Mouse (Mus musculus): ENCODE measurements at regions not wholly inside any gene's neighbourhood (a gene's known extent, or its start where the extent isn't known, plus 50 kb on each side); places are given as distances from the start of the nearest gene placed in this dataset.

DNA sequence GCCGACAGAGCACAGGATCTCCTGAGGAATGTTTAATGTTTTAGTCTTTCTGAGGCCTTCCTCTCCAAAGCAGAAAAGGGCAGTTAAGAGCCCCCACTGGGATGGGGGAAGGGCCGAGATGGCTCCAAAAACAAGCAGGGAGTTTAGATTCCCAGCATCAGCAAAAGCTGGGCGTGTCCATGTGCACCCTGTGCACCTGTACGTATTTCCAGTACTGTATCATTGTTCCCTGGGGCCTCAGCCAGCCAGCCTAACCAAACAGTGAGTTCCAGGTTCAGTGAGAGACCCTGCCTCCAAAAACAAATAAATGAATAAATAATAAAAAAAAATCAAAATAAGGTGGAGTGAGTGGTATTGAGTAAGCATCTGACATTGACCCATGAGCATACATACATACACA lies 50.8 kb upstream of the Olfm1 start:
- ATAC-seq (ENCODE audit: low FRiP score, low TSS enrichment) = no peak
- H3K36me3 ChIP-seq (ENCODE audit: control insufficient read depth, insufficient read depth, low read length) = no peaks in the 10 kb centered on the region
- no peaks in the 10 kb centered on the region for H3K4me1 ChIP-seq (replicated peaks; ENCODE audit: control insufficient read depth, insufficient read depth)
- 36% methylated on average over 4 of the region's 4 CpGs for WGBS
- H3K9me3 ChIP-seq (ENCODE audit: control insufficient read depth, low read length) = no peaks in the 10 kb centered on the region
- no peak overlapping the region for H3K4me2 ChIP-seq (replicated peaks; ENCODE audit: low read depth)
- H3K9ac ChIP-seq (ENCODE audit: low read length) = no peak overlapping the region
- no peaks in the 10 kb centered on the region for H3K27me3 ChIP-seq (ENCODE audit: control insufficient read depth, insufficient read depth, low read length)
- H3K4me3 ChIP-seq (ENCODE audit: low read depth, low read length) = no peak overlapping the region
- no peak overlapping the region for H3K27ac ChIP-seq (replicated peaks)
- TF ChIP-seq CTCF (IDR thresholded peaks at IDR 0.05; ENCODE audit: low read depth) = no peak
- no peak for TF ChIP-seq EP300 (optimal IDR thresholded peaks at IDR 0.05)
- DNase-seq (ENCODE audit: low spot score) = no peak

DNA sequence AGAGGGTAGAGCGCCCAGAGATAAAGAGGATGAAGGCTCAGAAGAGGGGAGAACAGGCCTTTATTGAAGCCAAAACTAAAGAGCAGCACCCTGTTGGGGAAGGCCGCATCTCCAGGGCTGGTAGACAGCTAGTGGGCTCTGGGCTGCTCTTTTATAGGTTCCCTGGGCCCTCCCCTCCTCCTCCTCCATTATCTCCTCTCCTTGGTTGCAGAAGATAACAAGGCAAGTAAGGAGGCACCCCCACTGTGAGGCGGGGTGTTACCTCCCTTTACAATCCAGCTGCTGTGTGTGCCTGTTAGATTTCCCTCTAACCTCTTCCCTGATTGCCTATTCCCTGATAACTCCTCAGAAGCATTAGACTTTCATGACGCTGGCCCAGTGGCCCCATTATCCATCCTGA lies 51.2 kb upstream of the Olfm1 start:
- no peaks in the 10 kb centered on the region for H3K9me3 ChIP-seq (ENCODE audit: control insufficient read depth, low read length)
- 46% methylated on average over 4 of the region's 4 CpGs for WGBS
- no peak overlapping the region for H3K9ac ChIP-seq (ENCODE audit: low read length)
- no peak for TF ChIP-seq CTCF (IDR thresholded peaks at IDR 0.05; ENCODE audit: low read depth)
- no peak for TF ChIP-seq EP300 (optimal IDR thresholded peaks at IDR 0.05)
- ATAC-seq (ENCODE audit: low FRiP score, low TSS enrichment) (0 out of 2 replicates have a peak, but pooled peaks have one; percentile 14), DNase-seq (ENCODE audit: low spot score) (no peak)
- H3K36me3 ChIP-seq (ENCODE audit: control insufficient read depth, insufficient read depth, low read length) = no peaks in the 10 kb centered on the region
- H3K27me3 ChIP-seq (ENCODE audit: control insufficient read depth, insufficient read depth, low read length) = no peaks in the 10 kb centered on the region
- H3K4me2 ChIP-seq (replicated peaks; ENCODE audit: low read depth) = no peak overlapping the region
- H3K4me3 ChIP-seq (ENCODE audit: low read depth, low read length) = no peak overlapping the region
- no peaks in the 10 kb centered on the region for H3K4me1 ChIP-seq (replicated peaks; ENCODE audit: control insufficient read depth, insufficient read depth)
- H3K27ac ChIP-seq (replicated peaks) = no peak overlapping the region

DNA sequence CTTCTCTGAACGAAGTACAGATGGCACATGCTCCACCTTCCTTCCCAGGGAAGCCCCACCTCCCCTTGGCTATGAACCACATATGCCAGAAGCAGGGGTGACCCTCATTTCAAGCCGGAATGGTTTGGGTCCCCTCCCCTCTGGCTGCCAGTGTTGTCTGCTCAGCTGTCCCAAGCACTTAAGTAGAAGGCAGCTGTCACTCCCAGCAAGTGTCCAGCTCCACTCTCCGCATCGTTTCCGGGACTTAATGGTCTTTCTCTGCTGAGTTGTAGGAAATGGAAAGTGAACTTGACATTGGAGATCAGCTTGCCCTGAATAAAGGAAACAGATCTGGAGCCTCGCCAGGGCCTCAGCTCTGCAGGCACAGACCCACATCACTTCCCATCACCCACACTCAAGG lies 53.9 kb upstream of the Fcnb start:
- Histone ChIP-seq H3K27me3 (ENCODE audit: control insufficient read depth, insufficient read depth, low read length) (no peaks in the 10 kb centered on the region), H3K9me3 (ENCODE audit: control insufficient read depth, low read length) (no peaks in the 10 kb centered on the region), H3K4me2 (replicated peaks; ENCODE audit: low read depth) (no peak overlapping the region), H3K27ac (replicated peaks) (no peak overlapping the region), H3K36me3 (ENCODE audit: control insufficient read depth, insufficient read depth, low read length) (no peaks in the 10 kb centered on the region), H3K9ac (ENCODE audit: low read length) (no peak overlapping the region), H3K4me3 (ENCODE audit: low read depth, low read length) (no peak overlapping the region), H3K4me1 (replicated peaks; ENCODE audit: control insufficient read depth, insufficient read depth) (no peaks in the 10 kb centered on the region)
- DNase-seq (ENCODE audit: low spot score) (no peak), ATAC-seq (ENCODE audit: low FRiP score, low TSS enrichment) (no peak)
- no peak for TF ChIP-seq CTCF (IDR thresholded peaks at IDR 0.05; ENCODE audit: low read depth)
- no peak for TF ChIP-seq EP300 (optimal IDR thresholded peaks at IDR 0.05)
- 45% methylated on average over 6 of the region's 6 CpGs for WGBS

DNA sequence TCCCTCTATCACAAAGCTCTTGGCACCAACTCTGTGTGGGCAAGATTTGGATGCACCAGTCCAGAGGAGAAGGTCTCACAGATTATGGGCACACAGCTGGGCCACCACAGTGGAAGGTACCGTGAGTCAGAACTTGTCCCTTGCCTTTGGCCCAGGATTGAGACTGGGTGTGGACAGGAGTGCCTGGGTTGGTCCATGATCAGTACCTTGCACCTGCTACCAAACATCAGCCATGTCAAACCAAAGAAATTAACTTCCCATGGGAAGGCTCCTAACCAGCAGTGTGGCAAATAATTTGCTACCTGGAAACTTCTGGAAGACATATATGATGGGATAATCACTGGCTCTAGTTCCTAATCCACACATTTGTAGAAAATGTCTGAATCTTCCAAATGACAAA lies 49.9 kb upstream of the Fcnb start:
- H3K27ac ChIP-seq (replicated peaks) = no peak overlapping the region
- DNase-seq (ENCODE audit: low spot score) = no peak
- H3K9ac ChIP-seq (ENCODE audit: low read length) = no peak overlapping the region
- WGBS = 83% methylated on average over 1 of the region's 1 CpGs
- no peak overlapping the region for H3K4me2 ChIP-seq (replicated peaks; ENCODE audit: low read depth)
- no peaks in the 10 kb centered on the region for H3K36me3 ChIP-seq (ENCODE audit: control insufficient read depth, insufficient read depth, low read length)
- H3K27me3 ChIP-seq (ENCODE audit: control insufficient read depth, insufficient read depth, low read length) = no peaks in the 10 kb centered on the region
- no peak overlapping the region for H3K4me3 ChIP-seq (ENCODE audit: low read depth, low read length)
- no peaks in the 10 kb centered on the region for H3K4me1 ChIP-seq (replicated peaks; ENCODE audit: control insufficient read depth, insufficient read depth)
- no peaks in the 10 kb centered on the region for H3K9me3 ChIP-seq (ENCODE audit: control insufficient read depth, low read length)
- TF ChIP-seq CTCF (IDR thresholded peaks at IDR 0.05; ENCODE audit: low read depth) (no peak), EP300 (optimal IDR thresholded peaks at IDR 0.05) (no peak)
- no peak for ATAC-seq (ENCODE audit: low FRiP score, low TSS enrichment)

All from stomach, postnatal 0 days (tissue).